Mouse (Mus musculus) CD4-positive, CD25-positive, alpha-beta regulatory T cell, adult 9 weeks (primary cell): ENCODE measurements around the gene Olfr1373. TPM values are rescaled to one million over a fixed set of nuclear protein-coding genes. Genes with fewer than 3 reads are reported as not detected.

Experiments used
- polyA plus RNA-seq: library from polyadenylated mRNA; unstranded; fragments of 100-300 nt; shearing (Covaris generic); gene quantifications from one replicate; pipeline ENCODE4 v1.2.1, GENCODE M21; 2017

Gene Olfr1373
- polyA plus RNA-seq = not detected

GRCm38 (mm10) chr11:52145428-52145827, at the start of gene Olfr1373:
TSS of gene Olfr1373 (minus strand) at chr11:52145528.

GRCm38 (mm10) chr11:52098398-52098946, 46.9 kb downstream of the Olfr1373 start, which contains the start of gene Ppp2ca:
TSS of gene Ppp2ca (plus strand) at chr11:52098681.

Other genes starting within 250 kb of the Olfr1373 start
- 116 TPM for gene Cdkn2aipnl, start 177.9 kb downstream of the Olfr1373 start, polyA plus RNA-seq
- 328 TPM for gene Ube2b, start 144.8 kb downstream of the Olfr1373 start, polyA plus RNA-seq
- 7.1 TPM for gene Cdkl3, start 141.3 kb downstream of the Olfr1373 start, polyA plus RNA-seq
- gene Ppp2ca, start 46.8 kb downstream of the Olfr1373 start, polyA plus RNA-seq = 6.3 TPM
- not detected for gene Olfr1371, start 68.5 kb upstream of the Olfr1373 start, polyA plus RNA-seq
- 383 TPM for gene Skp1a, start 86.5 kb upstream of the Olfr1373 start, polyA plus RNA-seq
- gene Tcf7, start 137.5 kb upstream of the Olfr1373 start, polyA plus RNA-seq = 302 TPM
- 103 TPM for gene Vdac1, start 215.3 kb upstream of the Olfr1373 start, polyA plus RNA-seq